Mouse (Mus musculus) mouse trophoblast stem cell (cell line): ENCODE data around the gene Lrrc45.
"Not testable (repeated sequence)": the region's sequence is repeated elsewhere in the genome, so short reads cannot be mapped to it uniquely, and the experiment has no call there.

Source experiments
- in situ Hi-C, 2 experiments: fragments of 300-500 bp; cut with MseI, MboI; formaldehyde crosslinking; loops; 2 replicates in 1 of 2; 3 replicates in 1 of 2; pipeline ENCODE4 v1.15.1; 2025

The Lrrc45 gene

GRCm38 (mm10) chr11:120763121-120763999 lies 49.6 kb downstream of the Lrrc45 start:
- in situ Hi-C loops, result not testable (repeated sequence)

GRCm38 (mm10) chr11:120767023-120767422 lies 53.3 kb downstream of the Lrrc45 start:
- in situ Hi-C loops, result not testable (repeated sequence)

- in situ Hi-C loops, result no loop called here
Measured at GRCm38 (mm10) chr11:120768206-120768605, 54.5 kb downstream of the Lrrc45 start.
